Mouse (Mus musculus) gastrocnemius, postnatal 25 days (tissue): ENCODE data around the gene Rab40b. TPM values are rescaled to one million over a fixed set of nuclear protein-coding genes. Genes with fewer than 3 reads are reported as not detected.

Experiments used
- microRNA-seq, 2 experiments: library from miRNA; unstranded; fragments of <30 nt; microRNA quantifications; one replicate each; pipeline ENCODE4 v1.2.0; 2021; ENCODE audit warnings: borderline replicate concordance in 2 of 2
- total RNA-seq, 2 experiments: library from RNA; stranded (reverse); gene quantifications; 1 replicate in 1 of 2; 2 replicates in 1 of 2; pipeline ENCODE4 v1.2.3; 2021

Rab40b gene
- total RNA-seq, 2 experiments from 2014 or later: 10.4 to 11.6 TPM

Small RNA genes lying within 50 kb of the gene (microRNA-seq; reads per million reads assigned to microRNA genes)
- gene Mir7236: 0 reads per million in 2 experiments

Other genes with a start within 250 kb of the Rab40b start
- not detected for gene Tex19.1, start 242.1 kb downstream of the Rab40b start, total RNA-seq
- gene Uts2r, start 228.0 kb downstream of the Rab40b start, total RNA-seq: 1 to 10 TPM in 1 of 2 experiments, under 1 TPM in 1; 0.35 to 1.1 TPM
- gene Hexdc, start 183.8 kb downstream of the Rab40b start, total RNA-seq: 1 to 10 TPM; 4.8 to 6.9 TPM
- gene Ogfod3, start 183.5 kb downstream of the Rab40b start, total RNA-seq: 10 to 100 TPM; 11.5 to 11.6 TPM
- 1 to 10 TPM; 3.0 to 3.6 TPM for gene Cybc1, start 158.9 kb downstream of the Rab40b start, total RNA-seq
- gene Narf, start 151.0 kb downstream of the Rab40b start, total RNA-seq: 10 to 100 TPM; 78.0 to 90.7 TPM
- gene Foxk2, start 128.3 kb downstream of the Rab40b start, total RNA-seq: 10 to 100 TPM; 20.1 to 27.1 TPM
- 10 to 100 TPM; 17.9 to 18.4 TPM for gene Wdr45b, start 33.8 kb downstream of the Rab40b start, total RNA-seq
- gene Fn3krp, start 33.1 kb upstream of the Rab40b start, total RNA-seq: 1 to 10 TPM; 3.5 to 4.4 TPM
- gene Fn3k, start 46.7 kb upstream of the Rab40b start, total RNA-seq: 10 to 100 TPM; 12.2 to 13.8 TPM
- gene Tbcd, start 63.7 kb upstream of the Rab40b start, total RNA-seq: 10 to 100 TPM; 10.2 to 12.5 TPM
- gene Zfp750, start 131.1 kb upstream of the Rab40b start, total RNA-seq: under 1 TPM in 1 of 2 experiments, not detected in 1; 0.13 TPM